Mouse (Mus musculus) liver (tissue): ENCODE results near the gene Tinagl1.

Experiments used
- DNase-seq: peaks from one replicate; pipeline ENCODE4 v3.0.0-alpha.2; 2020; ENCODE audit warnings: mixed read lengths

The Tinagl1 gene

DNA sequence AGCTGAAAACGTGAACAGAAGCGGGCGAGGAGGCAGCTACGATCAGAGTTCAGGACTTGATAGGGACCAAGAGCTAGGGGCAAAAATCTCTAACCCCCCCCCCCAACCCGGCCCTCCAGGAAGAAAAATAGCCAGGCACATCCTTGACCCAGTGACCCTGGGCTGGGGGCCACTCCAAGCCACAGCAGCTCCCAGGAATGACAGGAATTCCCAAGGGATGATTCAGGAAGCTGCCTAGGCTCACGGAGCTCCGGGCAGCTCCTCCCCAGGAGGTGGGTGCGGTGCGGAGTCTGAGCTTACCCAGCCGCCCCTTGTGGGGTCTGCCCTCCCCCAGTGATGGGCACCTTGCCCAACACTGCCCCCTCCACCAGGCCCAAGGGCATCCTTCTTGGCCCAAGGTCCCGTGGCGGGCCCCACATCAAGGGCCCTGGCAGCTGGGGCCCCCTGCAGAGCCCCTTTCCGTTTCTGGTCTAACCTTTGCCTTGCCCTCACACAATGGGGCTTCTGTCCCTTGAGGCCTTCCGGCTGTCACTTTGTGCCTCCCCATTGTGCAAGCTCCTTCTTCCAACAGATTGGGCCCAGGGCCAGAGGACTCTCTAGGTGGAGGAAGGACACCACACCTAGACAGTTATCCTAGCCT is at the start of gene Tinagl1:
Gene Tinagl1 (minus strand): TSS at position 51 of the 640 bp plus-strand sequence.
- DNase-seq: no peak

DNA sequence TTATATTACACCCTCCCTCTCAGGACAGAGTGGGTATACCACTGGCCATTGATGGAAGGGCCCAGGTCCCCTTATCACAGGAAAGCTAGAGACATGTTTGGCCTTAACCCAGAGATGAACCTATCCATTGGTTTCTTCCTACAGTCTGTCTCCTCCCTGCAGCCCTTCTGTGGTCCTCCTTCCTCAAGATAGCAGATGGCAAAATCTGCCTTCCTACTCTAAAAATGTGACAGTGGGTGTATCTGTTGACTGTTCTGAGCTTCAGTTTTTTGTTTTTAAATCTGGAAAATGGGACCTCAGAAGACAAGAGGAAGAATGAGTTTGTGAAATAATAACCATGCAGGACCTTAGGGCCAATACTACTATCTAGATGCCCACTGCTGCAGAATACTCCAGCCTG is 49.1 kb upstream of the Tinagl1 start:
- DNase-seq: no peak

GRCm38 (mm10) chr4:130222179-130222578 is 47.3 kb upstream of the Tinagl1 start, which contains the start of gene Gm853:
Gene Gm853 (minus strand): TSS chr4:130222401.
- DNase-seq: no peak

GRCm38 (mm10) chr4:130220176-130220575 is 45.3 kb upstream of the Tinagl1 start:
- no peak for DNase-seq

- no peak for DNase-seq
Measured at GRCm38 (mm10) chr4:130215392-130215791, 40.5 kb upstream of the Tinagl1 start.

GRCm38 (mm10) chr4:130213857-130214256 is 38.9 kb upstream of the Tinagl1 start:
- peak; percentile 71 for DNase-seq

GRCm38 (mm10) chr4:130213197-130213596 is 38.3 kb upstream of the Tinagl1 start:
- no peak for DNase-seq

DNA sequence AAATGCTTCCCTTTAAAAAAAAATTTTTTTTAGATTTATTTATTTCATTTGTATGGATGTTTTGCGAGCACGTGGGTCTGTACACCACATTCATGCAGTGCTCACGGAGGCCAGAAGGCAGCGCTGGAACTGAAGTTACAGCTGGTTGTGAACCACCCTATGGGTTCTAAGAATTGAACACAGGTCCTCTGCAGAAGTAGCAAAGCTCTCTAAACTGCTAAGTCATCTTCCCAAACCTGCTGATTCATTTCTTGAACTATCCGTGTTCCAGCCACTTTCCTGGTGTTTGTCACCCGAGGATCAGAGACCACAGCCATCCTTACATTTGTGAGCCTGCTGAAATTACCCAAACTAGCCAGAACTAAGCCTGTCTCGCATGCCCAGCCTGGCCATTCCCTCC is 37.5 kb upstream of the Tinagl1 start:
- DNase-seq: peak; percentile 36

GRCm38 (mm10) chr4:130211870-130212269 is 36.9 kb upstream of the Tinagl1 start:
- peak; percentile 22 for DNase-seq

GRCm38 (mm10) chr4:130198694-130199670 is 24.1 kb upstream of the Tinagl1 start:
- DNase-seq: peak; percentile 87

DNA sequence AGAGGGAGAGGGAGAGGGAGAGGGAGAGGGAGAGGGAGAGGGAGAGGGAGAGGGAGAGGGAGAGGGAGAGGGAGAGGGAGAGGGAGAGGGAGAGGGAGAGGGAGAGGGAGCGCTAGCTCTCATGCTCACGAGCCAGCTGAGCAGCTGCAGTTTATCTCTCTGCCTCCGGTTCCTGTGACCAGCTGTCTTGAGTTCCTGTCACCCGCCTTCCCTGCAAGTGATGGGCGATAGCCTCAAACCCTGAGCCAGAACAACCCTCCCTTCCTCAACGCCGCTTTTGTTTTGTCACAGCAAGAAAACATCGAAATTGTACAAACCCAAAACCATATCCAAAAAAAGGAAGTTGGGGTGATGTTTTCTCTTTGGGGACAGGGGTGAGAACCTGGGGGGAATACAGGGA is 21.6 kb upstream of the Tinagl1 start:
- no peak for DNase-seq

GRCm38 (mm10) chr4:130195924-130196323 is 21.0 kb upstream of the Tinagl1 start:
- no peak for DNase-seq

DNA sequence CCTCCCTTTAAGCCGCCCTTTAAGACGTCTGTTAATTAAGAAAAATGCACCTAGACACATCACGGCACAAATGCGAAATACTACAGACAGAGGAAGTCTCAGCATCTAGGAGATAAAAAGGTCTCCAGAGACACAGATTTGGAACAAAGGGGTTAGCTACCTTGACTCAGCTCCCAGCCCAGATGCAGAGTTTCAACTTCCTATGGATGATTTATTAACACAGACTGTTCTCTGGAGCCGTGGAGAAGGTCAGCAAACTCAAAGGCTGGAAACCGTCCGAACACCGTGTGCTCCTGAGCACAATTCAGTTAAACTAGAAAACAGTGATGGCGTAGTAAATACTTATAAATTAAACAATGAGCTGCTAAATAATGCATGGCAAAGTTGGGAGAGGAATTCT is 17.3 kb upstream of the Tinagl1 start:
- no peak for DNase-seq

DNA sequence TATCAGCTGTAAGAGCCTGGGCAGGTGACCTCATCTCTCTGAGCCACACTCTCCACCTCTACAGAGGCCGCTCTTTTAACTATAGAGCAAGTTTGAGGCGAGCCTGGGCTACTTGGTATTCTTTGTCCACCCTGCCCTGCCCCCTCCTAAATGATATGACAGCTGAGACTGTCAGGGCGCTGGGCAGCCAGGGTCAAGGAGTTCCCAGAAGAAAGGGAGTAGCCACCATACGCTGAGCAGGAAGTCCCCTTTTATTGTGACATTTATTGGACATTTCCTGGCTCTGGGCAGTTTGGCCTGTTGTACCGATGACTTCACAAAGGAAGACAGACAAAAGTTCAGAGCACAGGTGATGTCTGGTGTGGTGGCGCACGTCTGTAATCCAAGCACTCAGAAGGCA is 14.7 kb upstream of the Tinagl1 start:
- DNase-seq: no peak

DNA sequence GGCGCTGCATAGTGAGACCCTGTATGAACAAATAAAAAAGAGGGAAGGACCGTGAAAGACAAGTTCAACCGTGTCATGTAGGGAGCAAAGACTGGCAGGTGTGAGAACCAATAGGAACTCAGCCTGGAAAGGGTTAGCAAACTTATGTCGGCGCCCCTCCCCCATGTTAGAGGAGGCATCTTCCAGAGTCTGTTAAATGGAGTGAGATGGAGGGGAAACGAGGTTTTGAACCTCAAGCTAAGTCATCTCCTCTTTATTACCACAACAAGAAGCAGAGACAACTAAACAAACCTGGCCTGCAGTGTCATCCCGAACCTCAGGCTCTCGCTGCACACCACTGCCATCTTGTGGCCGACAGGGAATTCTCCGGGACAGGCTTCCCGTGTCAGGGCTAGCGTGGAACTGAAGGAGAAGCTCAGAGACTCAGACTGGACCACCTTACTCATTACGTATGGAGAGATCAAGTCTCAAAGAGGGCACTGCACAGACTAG is 13.9 kb upstream of the Tinagl1 start:
- DNase-seq: peak; percentile 83

- DNase-seq: no peak
Measured at GRCm38 (mm10) chr4:130186891-130187290, 12.0 kb upstream of the Tinagl1 start.

- no peak for DNase-seq
Measured at GRCm38 (mm10) chr4:130186450-130186849, 11.5 kb upstream of the Tinagl1 start.

DNA sequence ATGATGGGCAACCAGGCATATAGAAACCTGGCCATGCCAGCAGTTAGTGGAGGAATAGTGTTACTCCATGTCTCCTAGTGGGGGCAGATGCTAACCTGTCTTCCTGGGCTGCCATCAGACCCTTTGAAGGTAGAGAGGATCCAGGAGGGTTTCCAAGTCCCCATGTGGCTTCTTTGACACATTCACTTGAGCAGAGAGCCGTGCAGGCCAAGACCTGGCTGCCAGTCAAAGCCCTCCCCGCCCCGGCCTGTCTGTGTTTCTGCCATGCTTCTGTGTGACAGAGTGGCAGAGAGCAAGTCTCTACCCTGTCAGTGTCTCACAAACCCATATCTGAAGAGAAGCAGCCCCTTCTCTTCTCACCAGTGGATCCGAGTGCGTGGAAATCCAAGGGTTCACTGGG is 9.0 kb upstream of the Tinagl1 start:
- no peak for DNase-seq

GRCm38 (mm10) chr4:130183023-130183422 is 8.1 kb upstream of the Tinagl1 start:
- no peak for DNase-seq

GRCm38 (mm10) chr4:130181886-130182285 is 7.0 kb upstream of the Tinagl1 start:
- no peak for DNase-seq

DNA sequence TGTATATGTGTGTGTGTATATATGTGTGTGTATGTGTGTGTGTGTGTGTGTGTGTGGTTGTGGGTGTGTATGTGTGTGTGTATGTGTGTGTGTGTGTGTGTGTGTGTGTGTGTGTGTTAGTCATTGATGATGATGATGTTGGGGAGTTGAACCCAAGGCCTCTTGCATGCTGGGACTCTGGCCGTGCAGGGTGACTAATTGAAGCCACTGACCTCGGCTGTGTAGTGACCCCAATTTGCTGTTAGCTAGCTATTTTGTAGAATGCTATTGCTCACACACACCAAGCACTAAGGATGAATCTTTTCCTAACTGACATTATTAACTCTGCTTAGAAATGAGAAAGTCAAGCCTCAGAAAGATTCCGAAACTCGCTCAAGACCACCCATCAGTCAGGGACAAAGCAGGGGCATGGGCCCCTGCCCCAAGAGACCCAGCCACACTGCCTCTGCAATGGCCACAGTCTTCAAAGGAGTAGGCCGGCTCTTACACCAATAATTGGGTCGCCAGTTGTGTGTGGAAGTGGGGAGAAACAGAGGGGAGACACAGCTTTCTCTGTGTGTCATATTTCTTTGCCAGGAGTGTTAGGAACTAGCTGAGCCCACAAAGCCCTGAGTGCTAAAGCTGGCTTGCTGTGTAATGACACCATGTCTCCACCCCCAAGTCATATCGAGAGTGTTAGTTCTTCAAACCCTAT is 6.1 kb upstream of the Tinagl1 start:
- no peak for DNase-seq

- DNase-seq: no peak
Measured at GRCm38 (mm10) chr4:130179876-130180275, 5.0 kb upstream of the Tinagl1 start.

GRCm38 (mm10) chr4:130177536-130177935 is 2.6 kb upstream of the Tinagl1 start:
- DNase-seq: no peak
